ENCODE assay signal across 17 mouse cellular contexts in the genomic region with DNA sequence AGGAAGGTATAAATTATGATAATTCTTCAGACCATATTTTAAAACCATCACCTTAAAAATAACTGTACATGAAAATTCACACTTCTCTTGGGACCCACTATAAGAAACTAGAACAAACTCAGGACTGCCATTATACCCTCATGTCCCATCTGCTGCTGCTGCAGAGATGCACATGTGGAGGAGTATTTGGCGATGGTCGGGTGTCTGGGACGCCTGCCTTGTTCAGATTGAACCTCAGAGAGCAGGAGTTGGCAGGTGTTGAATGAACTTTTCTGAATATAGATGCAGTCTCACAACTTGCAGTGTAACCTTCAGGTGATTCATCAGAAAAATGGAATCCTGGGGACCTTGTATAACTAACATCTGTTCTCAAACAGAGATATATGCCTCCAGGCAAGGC.
DNase-seq lines count a peak whose midpoint lies in the region; TF ChIP-seq lines count a peak whose summit lies in the region.
"Had no signal": no experiment of that assay in that cellular context is flagged by ENCODE, and none has a peak within 500 bp of the region (broad histone marks: within the 10 kb centered on the region; RNA-seq: fewer than 3 reads in every experiment).

No protein-coding gene starts in this region.

- DNase-seq in frontal cortex, adult 2 months (ENCODE audit: extremely low spot score in 1 of 2, low spot score in 1 of 2) = peak; percentile 11 to 26
- no peak for DNase-seq in frontal cortex, postnatal 10 days (ENCODE audit: low spot score in 2 of 2)
- DNase-seq in left cerebral cortex, postnatal 36 days (ENCODE audit: low spot score in 2 of 2) = peak; percentile 13 to 24
- DNase-seq in left cerebral cortex, adult 2 months (ENCODE audit: extremely low spot score in 1 of 2, low spot score in 2 of 2) = no peak
- DNase-seq in brain, adult 2 months (ENCODE audit: low read depth, low spot score) = peak; percentile 67
- DNase-seq in right cerebral cortex, postnatal 36 days (ENCODE audit: low spot score in 2 of 2) = peak; percentile 11 to 20
- DNase-seq in spleen, postnatal 4 days (ENCODE audit: low spot score in 2 of 2) = no peak
- DNase-seq: adrenal gland, postnatal 14 days; cerebellum, adult 18-20 months; cerebellum, postnatal 10 days; forebrain, postnatal 0 days; gastrocnemius, adult 2 months; gastrocnemius, postnatal 25 days had no signal

- no peak overlapping the region for H3K4me3 ChIP-seq in left cerebral cortex, adult 2 months
- H3K4me3 ChIP-seq: embryonic facial prominence, embryonic 10.5 days; forebrain, embryonic 13.5 days; gastrocnemius, adult 2 months; heart, embryonic 12.5 days; hindbrain, embryonic 10.5 days had no signal

- TF ChIP-seq CTCF in left cerebral cortex, adult 2 months (IDR thresholded peaks at IDR 0.05) = no peak

- intact Hi-C loops in left cerebral cortex, postnatal 36 days (cut with DNase I) = no loop called here
- intact Hi-C loops in left cerebral cortex, adult 2 months (cut with DNase I) = no loop called here

- no peak overlapping the region for H3K27ac ChIP-seq in left cerebral cortex, adult 2 months
- H3K27ac ChIP-seq: embryonic facial prominence, embryonic 10.5 days; forebrain, embryonic 13.5 days; gastrocnemius, adult 2 months; hindbrain, embryonic 10.5 days had no signal

Comparison
In these comparisons a context has a peak if more than half of its experiments do, and no peak if none do; other contexts are left out.
1. DNase-seq: peak in frontal cortex, adult 2 months (2 of 2), left cerebral cortex, postnatal 36 days (2 of 2), brain, adult 2 months (single experiment) and right cerebral cortex, postnatal 36 days (2 of 2); none in frontal cortex, postnatal 10 days (0 of 2), left cerebral cortex, adult 2 months (0 of 2) and spleen, postnatal 4 days (0 of 2).